Mouse (Mus musculus): ENCODE results near the gene Gm6358.
"Not testable (repeated sequence)": the region's sequence is repeated elsewhere in the genome, so short reads cannot be mapped to it uniquely, and the experiment has no call there.

Gene Gm6358

DNA sequence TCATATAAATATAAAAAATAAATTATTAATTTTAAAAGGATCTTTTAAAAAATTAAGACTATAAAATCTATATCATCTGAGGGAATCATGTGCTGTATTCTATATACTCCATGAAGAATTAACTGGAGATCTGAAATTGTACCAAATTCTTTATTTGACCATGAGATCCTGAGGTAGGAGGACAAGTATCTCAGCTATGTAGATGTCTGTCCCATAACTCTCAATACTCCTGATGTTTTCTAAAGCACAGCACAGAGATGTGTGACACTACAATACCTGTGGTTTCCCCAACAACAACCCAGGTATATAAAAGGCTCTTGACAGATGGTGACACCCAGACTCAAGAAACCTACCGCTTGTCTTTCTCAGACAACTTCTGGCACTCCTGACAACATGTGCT lies at the start of gene Gm6358:
Gm6358 (plus strand) TSS at position 301 of the 400 bp plus-strand sequence.
- no peak for DNase-seq (ENCODE audit: low spot score in 2 of 2)

- no peak for DNase-seq (ENCODE audit: low spot score in 2 of 2)
These were observed 10.1 kb downstream of the Gm6358 start, which contains the start of gene Gm10061 for GRCm38 (mm10) chr16:89150786-89151185. TSS of gene Gm10061 (plus strand) at chr16:89151086.

DNA sequence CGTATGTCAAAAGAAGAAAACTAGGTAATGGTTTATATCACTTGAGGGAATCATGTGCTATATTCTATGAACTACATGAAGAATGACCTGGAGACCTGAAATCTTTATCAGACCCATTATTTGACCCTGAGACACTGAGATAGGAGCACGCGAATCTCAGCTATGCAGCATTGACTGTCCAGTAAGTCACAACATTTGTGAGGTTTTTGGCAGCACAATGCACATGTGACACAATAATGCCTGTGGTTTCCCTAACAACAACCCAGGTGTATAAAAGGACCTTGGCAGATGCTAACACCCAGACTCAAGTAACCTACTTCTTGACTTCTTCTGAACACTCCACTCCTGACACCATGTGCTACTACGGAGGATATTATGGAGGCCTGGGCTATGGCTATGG lies 17.0 kb downstream of the Gm6358 start, which contains the start of gene Gm9789:
Gm9789 (plus strand) TSS at position 301 of the 400 bp plus-strand sequence.
- no peak for DNase-seq (ENCODE audit: low spot score in 2 of 2)

DNA sequence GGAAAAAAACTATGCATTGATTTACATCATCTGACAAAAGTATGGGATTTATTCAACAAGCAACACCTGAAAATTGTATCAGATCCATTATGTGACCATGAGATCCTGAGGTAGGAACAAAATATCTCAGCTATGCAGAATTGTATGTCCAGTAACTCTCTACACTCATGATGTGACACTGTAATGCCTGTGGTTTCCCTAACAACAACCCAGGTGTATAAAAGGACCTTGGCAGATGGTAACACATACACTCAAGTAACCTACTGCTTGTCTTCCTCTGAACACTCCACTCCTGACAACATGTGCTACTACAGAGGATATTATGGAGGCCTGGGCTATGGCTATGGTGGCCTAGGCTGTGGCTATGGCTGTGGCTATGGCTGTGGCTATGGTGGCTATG lies 28.5 kb downstream of the Gm6358 start, which contains the start of gene Gm7735:
Gm7735 (plus strand) TSS at position 301 of the 400 bp plus-strand sequence.
- DNase-seq (ENCODE audit: low spot score in 2 of 2), result not testable (repeated sequence)

- no peak for DNase-seq (ENCODE audit: low spot score in 2 of 2)
These were observed 33.8 kb downstream of the Gm6358 start, which contains the start of gene 1110057P08Rik for GRCm38 (mm10) chr16:89174435-89174834. TSS of gene 1110057P08Rik (plus strand) at chr16:89174735.

DNA sequence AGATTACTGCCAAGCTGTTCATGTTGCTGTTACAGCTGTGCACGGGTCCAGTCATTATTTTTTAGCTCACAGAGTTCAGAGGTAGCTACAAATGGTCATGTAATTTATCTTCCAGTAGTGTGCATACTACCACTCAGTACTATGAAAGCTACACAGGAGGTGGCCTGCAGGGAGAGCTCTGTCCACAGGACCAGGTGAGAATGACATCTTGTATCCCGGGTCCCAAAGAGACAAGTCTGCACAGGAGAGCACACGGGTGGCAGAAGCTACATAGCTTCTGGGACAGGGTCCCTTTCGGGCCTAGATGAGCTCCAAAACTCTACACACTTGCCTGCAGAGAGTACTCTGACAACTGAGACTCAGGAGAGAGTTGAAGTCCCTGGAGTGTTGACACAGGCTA lies 48.0 kb downstream of the Gm6358 start:
- no peak for DNase-seq (ENCODE audit: low spot score in 2 of 2)

All from urinary bladder, postnatal 4 days (tissue).